Mouse (Mus musculus) urinary bladder, adult 18-20 months (tissue): ENCODE data around the gene Cmss1.
A peak's percentile ranks its signal among the peaks of the same experiment; 100 is the strongest.
"Not testable (repeated sequence)": the region's sequence is repeated elsewhere in the genome, so short reads cannot be mapped to it uniquely, and the experiment has no call there.

Experiments used
- DNase-seq, 2 experiments: peaks; one replicate each; pipeline ENCODE4 v3.0.0; 2022; ENCODE audit warnings: low spot score in 2 of 2, mixed read lengths in 2 of 2

Cmss1 gene

DNA sequence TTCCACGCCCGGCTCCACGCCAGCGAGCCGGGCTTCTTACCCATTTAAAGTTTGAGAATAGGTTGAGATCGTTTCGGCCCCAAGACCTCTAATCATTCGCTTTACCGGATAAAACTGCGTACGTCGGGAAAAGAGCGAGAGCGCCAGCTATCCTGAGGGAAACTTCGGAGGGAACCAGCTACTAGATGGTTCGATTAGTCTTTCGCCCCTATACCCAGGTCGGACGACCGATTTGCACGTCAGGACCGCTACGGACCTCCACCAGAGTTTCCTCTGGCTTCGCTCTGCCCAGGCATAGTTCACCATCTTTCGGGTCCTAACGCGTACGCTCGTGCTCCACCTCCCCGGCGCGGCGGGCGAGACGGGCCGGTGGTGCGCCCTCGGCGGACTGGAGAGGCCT, 215.5 kb downstream of the Cmss1 start:
- not testable (repeated sequence) for DNase-seq

GRCm38 (mm10) chr16:57389566-57390251, 217.0 kb downstream of the Cmss1 start:
- DNase-seq = no peak

GRCm38 (mm10) chr16:57384274-57384673, 222.4 kb downstream of the Cmss1 start:
- DNase-seq = no peak

- no peak for DNase-seq
Observed at GRCm38 (mm10) chr16:57383266-57383971, 223.2 kb downstream of the Cmss1 start.

GRCm38 (mm10) chr16:57378631-57379330, 227.9 kb downstream of the Cmss1 start:
- DNase-seq = no peak

- no peak for DNase-seq
Observed at GRCm38 (mm10) chr16:57375248-57375837, 231.3 kb downstream of the Cmss1 start.

DNA sequence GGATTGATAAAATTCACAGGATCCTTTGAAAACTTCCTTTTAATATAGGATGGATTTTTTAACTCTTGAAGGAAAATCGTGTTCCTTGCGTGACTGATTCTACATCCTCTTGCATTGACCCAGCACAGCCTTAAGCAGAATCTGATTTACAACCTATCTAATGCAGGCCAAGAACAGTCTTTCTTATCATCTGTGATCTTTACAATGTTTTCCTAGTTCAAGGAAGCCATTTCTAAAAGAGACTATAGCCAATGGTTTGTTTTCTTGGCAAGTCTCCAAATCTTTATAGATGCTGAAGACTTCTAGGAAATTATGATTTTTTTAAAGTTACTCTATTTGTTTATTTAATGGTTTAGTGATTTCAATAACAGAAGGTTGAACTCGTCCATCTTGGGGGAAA, 234.5 kb downstream of the Cmss1 start:
- DNase-seq = no peak

DNA sequence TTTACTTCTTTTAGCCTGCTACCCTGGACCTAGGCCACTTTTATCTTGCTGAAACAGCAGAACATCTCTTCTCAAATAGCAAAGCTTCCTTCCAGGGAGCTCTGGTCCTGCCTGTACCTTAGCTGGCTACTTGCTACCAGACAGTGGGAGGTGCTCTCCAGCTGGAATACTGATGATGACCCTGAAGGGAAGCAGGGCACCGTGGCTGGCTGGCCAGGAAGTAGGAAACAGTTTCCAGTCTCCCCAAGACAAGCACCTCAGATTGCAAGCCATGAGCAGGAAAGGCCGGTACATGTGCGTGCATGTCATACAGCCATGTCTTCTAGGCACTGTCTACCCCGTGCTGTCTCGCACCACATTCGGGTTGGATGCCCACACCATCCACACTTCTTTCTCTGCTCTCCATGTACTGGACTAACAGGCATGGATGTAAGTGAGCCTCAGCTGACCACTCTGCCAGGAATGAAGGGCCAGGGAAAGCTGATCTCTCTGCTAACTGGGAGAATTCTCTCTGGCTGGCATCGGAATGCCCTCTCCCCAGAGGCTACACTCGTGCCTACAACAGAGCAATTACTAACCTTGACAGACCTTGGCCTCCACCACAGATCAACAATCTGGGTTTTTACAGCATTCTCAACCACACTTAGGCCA, 236.7 kb downstream of the Cmss1 start:
- no peak for DNase-seq

- DNase-seq = no peak
Observed at GRCm38 (mm10) chr16:57366941-57367694, 239.5 kb downstream of the Cmss1 start.

- no peak for DNase-seq
Observed at GRCm38 (mm10) chr16:57366141-57366540, 240.5 kb downstream of the Cmss1 start.

DNA sequence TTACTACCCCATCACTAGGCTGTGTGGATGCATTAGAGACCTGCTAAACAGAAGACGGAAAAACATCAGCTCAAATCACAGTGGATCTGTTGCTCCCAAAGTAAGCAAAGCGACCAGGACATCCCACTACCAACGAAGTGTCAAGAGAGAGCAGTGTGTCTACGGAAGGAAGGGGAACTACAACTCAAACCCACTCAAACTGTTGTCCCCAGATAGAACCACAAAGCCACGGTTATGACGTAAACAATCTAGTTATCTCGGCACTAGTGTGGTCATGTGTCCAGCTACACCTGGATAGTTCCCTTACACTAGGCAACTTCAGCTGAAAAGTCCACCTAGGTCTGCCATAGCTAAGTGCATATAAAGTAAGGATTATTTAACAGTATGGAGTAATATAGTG, 242.2 kb downstream of the Cmss1 start:
- no peak for DNase-seq

GRCm38 (mm10) chr16:57362679-57363401, 243.8 kb downstream of the Cmss1 start:
- DNase-seq = peak; percentile 22 to 43

DNA sequence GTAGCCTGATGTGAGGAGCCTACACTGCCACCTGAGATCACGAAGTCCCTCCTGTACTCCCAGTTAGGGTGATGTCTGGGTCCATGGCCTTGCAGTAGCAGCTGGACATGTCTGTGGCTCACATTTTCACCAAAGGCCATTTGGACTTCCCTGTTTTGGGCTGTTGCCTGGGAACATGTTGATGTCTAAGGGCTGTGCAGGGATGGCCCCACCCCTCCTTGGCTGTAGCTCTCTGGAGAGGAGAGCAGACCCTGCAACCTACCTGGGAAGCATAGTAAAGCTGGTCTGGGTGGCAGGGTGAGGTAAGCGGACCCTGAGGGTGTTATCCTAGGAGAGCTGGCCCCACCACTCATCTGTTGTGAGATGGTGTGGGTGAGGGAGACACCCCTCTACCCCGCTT, 245.9 kb downstream of the Cmss1 start:
- no peak for DNase-seq

GRCm38 (mm10) chr16:57359251-57359650, 247.4 kb downstream of the Cmss1 start:
- DNase-seq = no peak

GRCm38 (mm10) chr16:57357011-57357410, 249.7 kb downstream of the Cmss1 start:
- DNase-seq = no peak

- DNase-seq = no peak
Observed at GRCm38 (mm10) chr16:57356454-57356853, 250.2 kb downstream of the Cmss1 start.

DNA sequence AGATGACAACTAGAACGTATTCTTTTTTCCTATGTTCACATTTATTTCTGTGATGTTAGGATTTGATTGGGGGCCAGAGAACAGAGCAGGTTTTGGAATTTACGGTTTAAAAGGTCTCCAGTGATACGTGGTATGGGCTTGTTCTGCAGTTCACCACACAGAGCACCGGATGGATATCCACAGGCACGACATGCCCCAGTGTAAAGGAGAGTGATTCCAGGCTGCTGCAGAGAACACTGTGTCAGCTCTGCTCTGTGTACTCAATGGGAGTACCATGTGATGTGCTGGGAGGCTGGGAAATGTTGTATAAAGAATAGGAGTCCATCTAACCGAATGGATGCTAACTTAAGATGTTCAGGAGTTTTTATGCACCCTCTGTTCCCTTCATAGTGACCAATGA, 252.7 kb downstream of the Cmss1 start:
- DNase-seq = no peak

GRCm38 (mm10) chr16:57353166-57353721, 253.4 kb downstream of the Cmss1 start:
- DNase-seq = no peak

- DNase-seq = no peak
Observed at GRCm38 (mm10) chr16:57352751-57353150, 253.9 kb downstream of the Cmss1 start, which contains the start of gene Filip1l. TSS of gene Filip1l (plus strand) at chr16:57353093.

GRCm38 (mm10) chr16:57349689-57350088, 257.0 kb downstream of the Cmss1 start:
- no peak for DNase-seq
